Mouse (Mus musculus): ENCODE measurements at regions not wholly inside any gene's neighbourhood (a gene's known extent, or its start where the extent isn't known, plus 50 kb on each side); places are given as distances from the start of the nearest gene placed in this dataset.

DNA sequence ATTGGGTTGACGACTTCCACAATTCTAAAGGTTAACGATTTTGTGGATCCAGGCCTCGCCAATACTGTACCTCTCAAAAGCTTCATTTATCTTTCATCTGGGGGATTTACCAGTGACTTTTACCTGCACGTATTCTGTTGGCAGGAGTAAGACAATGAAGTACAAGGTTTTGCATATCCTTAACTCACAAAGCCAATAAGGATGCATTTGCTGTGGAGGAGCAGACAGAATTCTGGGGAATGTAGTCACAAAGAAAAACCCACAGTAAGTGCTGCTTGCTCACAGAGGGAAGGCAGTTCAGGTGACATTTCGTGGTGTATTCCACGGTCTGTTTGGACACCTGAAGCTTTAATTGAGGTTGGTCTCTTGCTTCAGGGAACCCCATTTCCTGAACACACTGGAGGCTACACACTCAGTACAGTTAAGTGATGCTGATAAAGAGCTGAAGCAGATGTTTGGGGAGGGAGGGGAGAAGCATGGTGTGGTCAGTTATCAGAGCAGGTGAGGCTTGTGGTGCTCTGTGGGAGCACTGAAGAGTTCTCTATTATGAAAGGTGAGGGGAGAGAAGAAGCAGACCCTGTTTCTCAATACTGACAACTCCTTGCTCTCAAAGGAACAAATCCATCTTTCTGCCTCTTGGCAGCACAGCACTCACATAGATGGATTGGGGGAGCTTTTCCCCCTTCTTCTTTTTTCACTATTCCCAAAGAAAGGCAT is 358.1 kb downstream of the Sorl1 start:
- no peaks in the 10 kb centered on the region for H3K27me3 ChIP-seq (ENCODE audit: control insufficient read depth, insufficient read depth, low read length)
- no peak for TF ChIP-seq POLR2A (IDR thresholded peaks at IDR 0.05; ENCODE audit: control insufficient read depth, low read depth, low read length)
- no peak for TF ChIP-seq CTCF (IDR thresholded peaks at IDR 0.05; ENCODE audit: control insufficient read depth, insufficient read depth, insufficient replicate concordance, low read depth, low read length)
- no peaks in the 10 kb centered on the region for H3K4me1 ChIP-seq (ENCODE audit: control insufficient read depth, insufficient read depth, low read length)
- no peaks in the 10 kb centered on the region for H3K36me3 ChIP-seq (ENCODE audit: control insufficient read depth, insufficient read depth, low read length)
- no peak overlapping the region for H3K4me3 ChIP-seq (ENCODE audit: control insufficient read depth, low read depth, low read length)
- no peak overlapping the region for H3K27ac ChIP-seq (ENCODE audit: control insufficient read depth, insufficient read depth, low read depth, low read length)

- no peaks in the 10 kb centered on the region for H3K36me3 ChIP-seq (ENCODE audit: control insufficient read depth, insufficient read depth, low read length)
- no peak overlapping the region for H3K4me3 ChIP-seq (ENCODE audit: control insufficient read depth, low read depth, low read length)
- no peaks in the 10 kb centered on the region for H3K4me1 ChIP-seq (ENCODE audit: control insufficient read depth, insufficient read depth, low read length)
- H3K27me3 ChIP-seq (ENCODE audit: control insufficient read depth, insufficient read depth, low read length), result no peaks in the 10 kb centered on the region
- TF ChIP-seq POLR2A (IDR thresholded peaks at IDR 0.05; ENCODE audit: control insufficient read depth, low read depth, low read length), result no peak
- no peak for TF ChIP-seq CTCF (IDR thresholded peaks at IDR 0.05; ENCODE audit: control insufficient read depth, insufficient read depth, insufficient replicate concordance, low read depth, low read length)
- no peak overlapping the region for H3K27ac ChIP-seq (ENCODE audit: control insufficient read depth, insufficient read depth, low read depth, low read length)
These were observed 363.0 kb downstream of the Sorl1 start for GRCm38 (mm10) chr9:41761050-41761576.

DNA sequence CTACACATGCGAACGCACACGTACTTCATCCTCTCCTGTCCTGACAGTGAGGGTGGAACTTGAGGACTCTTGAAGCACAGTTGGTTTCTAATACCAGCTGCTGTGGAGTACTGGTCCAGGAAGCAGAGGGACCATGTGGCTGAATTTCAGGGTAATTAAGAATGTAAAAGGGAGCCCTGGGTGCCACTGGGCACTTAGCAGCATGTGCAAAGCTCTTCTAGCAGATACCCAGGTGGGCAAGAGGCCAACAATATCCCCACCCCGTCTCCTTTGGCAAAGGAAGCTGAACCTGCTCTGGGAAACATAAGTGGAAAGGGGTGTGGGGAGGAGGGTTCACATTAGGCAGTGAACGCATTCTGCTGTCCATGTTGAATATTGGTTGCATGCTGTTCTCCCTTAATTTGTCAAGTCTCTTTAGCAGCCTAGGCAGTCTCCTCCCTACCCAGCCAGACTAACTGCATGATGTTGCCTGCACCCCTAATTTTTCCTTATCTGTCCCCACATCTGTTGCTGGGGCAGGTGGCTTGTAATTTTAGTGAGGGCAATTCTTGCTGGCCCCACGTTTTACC is 369.6 kb downstream of the Sorl1 start:
- Histone ChIP-seq H3K27ac (ENCODE audit: control insufficient read depth, insufficient read depth, low read depth, low read length) (no peak overlapping the region), H3K36me3 (ENCODE audit: control insufficient read depth, insufficient read depth, low read length) (no peaks in the 10 kb centered on the region), H3K27me3 (ENCODE audit: control insufficient read depth, insufficient read depth, low read length) (no peaks in the 10 kb centered on the region), H3K4me3 (ENCODE audit: control insufficient read depth, low read depth, low read length) (no peak overlapping the region), H3K4me1 (ENCODE audit: control insufficient read depth, insufficient read depth, low read length) (no peaks in the 10 kb centered on the region; the same call in 1 of the 2 replicates)
- TF ChIP-seq POLR2A (IDR thresholded peaks at IDR 0.05; ENCODE audit: control insufficient read depth, low read depth, low read length) (no peak), CTCF (IDR thresholded peaks at IDR 0.05; ENCODE audit: control insufficient read depth, insufficient read depth, insufficient replicate concordance, low read depth, low read length) (no peak)

DNA sequence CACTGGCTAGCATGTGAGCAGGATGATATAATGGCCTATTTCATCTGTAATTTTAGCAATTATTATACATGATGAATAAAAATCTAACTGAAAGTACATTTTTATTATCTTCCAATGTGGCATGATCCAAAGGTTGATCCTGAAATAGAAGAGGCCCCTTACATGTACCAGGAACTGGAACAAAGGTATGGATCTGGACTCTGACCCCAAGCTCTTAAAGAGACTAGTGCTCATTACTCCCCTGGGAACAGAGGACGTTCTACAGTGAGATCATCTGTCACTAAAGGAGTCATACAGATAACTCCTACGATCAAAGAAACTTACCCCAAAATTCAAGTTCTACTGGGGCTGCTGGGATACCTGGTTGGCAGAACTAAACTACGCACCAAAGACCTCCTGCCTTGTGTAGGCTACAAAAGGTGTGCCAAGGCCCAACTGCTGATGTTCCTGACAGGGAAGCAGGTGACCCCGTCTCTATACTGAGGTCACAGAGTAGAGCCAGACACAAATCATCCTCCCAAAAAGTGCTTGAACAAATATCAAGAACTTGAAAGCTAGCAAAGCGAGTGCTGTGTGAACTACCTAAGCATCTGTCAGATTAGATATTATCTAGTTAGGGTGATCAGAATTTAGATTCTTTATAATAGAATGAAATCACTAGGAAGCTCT is 378.0 kb downstream of the Sorl1 start:
- Histone ChIP-seq H3K36me3 (ENCODE audit: control insufficient read depth, insufficient read depth, low read length) (no peaks in the 10 kb centered on the region), H3K4me1 (ENCODE audit: control insufficient read depth, insufficient read depth, low read length) (no peaks in the 10 kb centered on the region)

GRCm38 (mm10) chr9:41741500-41741899 is 382.6 kb downstream of the Sorl1 start:
- H3K27me3 ChIP-seq (ENCODE audit: control insufficient read depth, insufficient read depth, low read length), result no peaks in the 10 kb centered on the region
- H3K4me3 ChIP-seq (ENCODE audit: control insufficient read depth, low read depth, low read length), result no peak overlapping the region
- no peak overlapping the region for H3K27ac ChIP-seq (ENCODE audit: control insufficient read depth, insufficient read depth, low read depth, low read length)
- no peaks in the 10 kb centered on the region for H3K36me3 ChIP-seq (ENCODE audit: control insufficient read depth, insufficient read depth, low read length)
- peaks cover 2% of the 10 kb centered on the region; the same call in 1 of the 2 replicates for H3K4me1 ChIP-seq (ENCODE audit: control insufficient read depth, insufficient read depth, low read length)
- no peak for TF ChIP-seq CTCF (IDR thresholded peaks at IDR 0.05; ENCODE audit: control insufficient read depth, insufficient read depth, insufficient replicate concordance, low read depth, low read length)
- no peak for TF ChIP-seq POLR2A (IDR thresholded peaks at IDR 0.05; ENCODE audit: control insufficient read depth, low read depth, low read length)

More for the DNA sequence above, 378.0 kb downstream of the Sorl1 start:
- no peak overlapping the region for H3K4me3 ChIP-seq (ENCODE audit: control insufficient read depth, low read depth, low read length)
- TF ChIP-seq POLR2A (IDR thresholded peaks at IDR 0.05; ENCODE audit: control insufficient read depth, low read depth, low read length) (no peak), CTCF (IDR thresholded peaks at IDR 0.05; ENCODE audit: control insufficient read depth, insufficient read depth, insufficient replicate concordance, low read depth, low read length) (no peak)
- H3K27ac ChIP-seq (ENCODE audit: control insufficient read depth, insufficient read depth, low read depth, low read length), result no peak overlapping the region
- no peaks in the 10 kb centered on the region for H3K27me3 ChIP-seq (ENCODE audit: control insufficient read depth, insufficient read depth, low read length)

GRCm38 (mm10) chr9:41740536-41740935 is 383.6 kb downstream of the Sorl1 start:
- no peak for TF ChIP-seq POLR2A (IDR thresholded peaks at IDR 0.05; ENCODE audit: control insufficient read depth, low read depth, low read length)
- TF ChIP-seq CTCF (IDR thresholded peaks at IDR 0.05; ENCODE audit: control insufficient read depth, insufficient read depth, insufficient replicate concordance, low read depth, low read length), result no peak
- Histone ChIP-seq H3K36me3 (ENCODE audit: control insufficient read depth, insufficient read depth, low read length) (no peaks in the 10 kb centered on the region), H3K27ac (ENCODE audit: control insufficient read depth, insufficient read depth, low read depth, low read length) (no peak overlapping the region), H3K4me3 (ENCODE audit: control insufficient read depth, low read depth, low read length) (no peak overlapping the region), H3K27me3 (ENCODE audit: control insufficient read depth, insufficient read depth, low read length) (no peaks in the 10 kb centered on the region), H3K4me1 (ENCODE audit: control insufficient read depth, insufficient read depth, low read length) (peaks cover 2% of the 10 kb centered on the region; the same call in 1 of the 2 replicates)

DNA sequence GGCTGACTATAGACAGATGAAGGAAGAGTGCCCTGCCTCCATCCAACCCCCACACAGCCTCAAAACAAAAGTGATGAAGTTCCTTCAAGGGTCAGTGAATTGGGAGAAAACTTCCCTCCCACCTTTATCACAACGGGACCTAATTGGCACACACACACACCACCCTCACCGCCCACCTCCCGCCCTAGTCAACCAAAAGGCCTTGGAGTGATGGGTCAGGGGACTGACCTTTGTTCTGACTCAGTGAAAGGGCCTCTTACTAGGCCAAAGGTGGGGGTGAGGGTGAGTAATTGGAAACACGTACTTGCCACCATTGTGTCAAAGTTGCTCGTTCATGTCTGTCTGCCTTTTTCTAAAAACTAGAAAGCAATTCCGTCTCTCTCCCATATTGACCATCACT is 386.4 kb downstream of the Sorl1 start:
- Histone ChIP-seq H3K27me3 (ENCODE audit: control insufficient read depth, insufficient read depth, low read length) (no peaks in the 10 kb centered on the region), H3K4me3 (ENCODE audit: control insufficient read depth, low read depth, low read length) (no peak overlapping the region), H3K4me1 (ENCODE audit: control insufficient read depth, insufficient read depth, low read length) (peaks cover 2% of the 10 kb centered on the region), H3K27ac (ENCODE audit: control insufficient read depth, insufficient read depth, low read depth, low read length) (no peak overlapping the region), H3K36me3 (ENCODE audit: control insufficient read depth, insufficient read depth, low read length) (no peaks in the 10 kb centered on the region)
- no peak for TF ChIP-seq POLR2A (IDR thresholded peaks at IDR 0.05; ENCODE audit: control insufficient read depth, low read depth, low read length)
- no peak for TF ChIP-seq CTCF (IDR thresholded peaks at IDR 0.05; ENCODE audit: control insufficient read depth, insufficient read depth, insufficient replicate concordance, low read depth, low read length)
